Mouse (Mus musculus) midbrain, postnatal 0 days (tissue): ENCODE data around the gene Stk32c. TPM values are rescaled to one million over a fixed set of nuclear protein-coding genes. Genes with fewer than 3 reads are reported as not detected.

ENCODE experiments used
- ATAC-seq: fragments of 200-750 bp; cut with Nextera tagmentation; 2 replicates; pipeline ENCODE4 v1.8.0; 2017; ENCODE audit warnings: moderate number of reproducible peaks, mild to moderate bottlenecking, moderate TSS enrichment, moderate library complexity; ENCODE audit not compliant: low FRiP score
- DNase-seq: peaks from one replicate; pipeline ENCODE4 v3.0.0-alpha.2; 2015; ENCODE audit warnings: low spot score
- H3K27ac ChIP-seq: fragments of 300-500 bp; sonication (generic); 2 replicates; pipeline ENCODE4 v1.5.1; 2014; ENCODE audit warnings: low read depth, mild to moderate bottlenecking, low read length, mixed read lengths
- H3K27me3 ChIP-seq: fragments of 300-500 bp; sonication (generic); 2 replicates; pipeline ENCODE4 v1.6.1; 2014; ENCODE audit warnings: low read length, control low read depth, mixed read lengths; ENCODE audit not compliant: insufficient read depth
- H3K36me3 ChIP-seq: fragments of 300-500 bp; sonication (generic); 2 replicates; pipeline ENCODE4 v1.6.1; 2014; ENCODE audit warnings: low read length, control low read depth, mixed read lengths; ENCODE audit not compliant: insufficient read depth
- H3K4me1 ChIP-seq: fragments of 300-500 bp; sonication (generic); 2 replicates; pipeline ENCODE4 v1.6.1; 2014; ENCODE audit warnings: mild to moderate bottlenecking, control low read depth, antibody characterized with exemption, low read length, mixed read lengths; ENCODE audit not compliant: insufficient read depth
- H3K4me2 ChIP-seq: fragments of 300-500 bp; sonication (generic); 2 replicates; pipeline ENCODE4 v1.6.1; 2014; ENCODE audit warnings: low read depth, mild to moderate bottlenecking, low read length, mixed read lengths; ENCODE audit not compliant: poor library complexity, severe bottlenecking
- H3K4me3 ChIP-seq: fragments of 300-500 bp; sonication (generic); 2 replicates; pipeline ENCODE4 v1.5.1; 2014; ENCODE audit warnings: low read depth, mild to moderate bottlenecking, low read length, moderate library complexity
- H3K9ac ChIP-seq: fragments of 300-500 bp; sonication (generic); replicated peaks from 2 replicates; pipeline ENCODE4 v1.6.1; 2014; ENCODE audit warnings: mild to moderate bottlenecking, low read length, moderate library complexity, mixed read lengths; ENCODE audit not compliant: poor library complexity, severe bottlenecking
- H3K9me3 ChIP-seq: fragments of 300-500 bp; sonication (generic); 2 replicates; pipeline ENCODE4 v1.6.1; 2016; ENCODE audit warnings: low read length, control low read depth
- CTCF ChIP-seq: IDR thresholded peaks from 2 replicates; pipeline ENCODE4 v1.5.1; 2016; ENCODE audit warnings: antibody characterized with exemption, mild to moderate bottlenecking
- WGBS: fragments of 180-500 bp; shearing (Covaris S2); extraction: QIAGEN DNeasy Blood & Tissue Kit; methylation state at CpG from one replicate; pipeline ENCODE4 v1.1.7; 2014; 5-methylcytosine and 5-hydroxymethylcytosine counted together
- polyA plus RNA-seq: library from polyadenylated mRNA; unstranded; fragments of >200 nt; fragmentation: Nextera tagmentation; extraction: Ambion mirVana; gene quantifications from 2 replicates; pipeline ENCODE4 v1.2.1, GENCODE M21; 2015
- total RNA-seq: library from RNA; depleted of rRNA; stranded (reverse); fragments of >200 nt; gene quantifications from 2 replicates; pipeline ENCODE4 v1.2.3, GENCODE M21; 2014

Gene Stk32c
- total and polyA plus RNA-seq, 2 experiments from 2014 or later = 2.4 to 35.6 TPM

- Histone ChIP-seq H3K4me1 (no peaks in the 10 kb centered on the region), H3K36me3 (no peaks in the 10 kb centered on the region), H3K27me3 (no peaks in the 10 kb centered on the region), H3K27ac (no peak overlapping the region), H3K9ac (no peak overlapping the region), H3K9me3 (no peaks in the 10 kb centered on the region), H3K4me2 (no peak overlapping the region), H3K4me3 (no peak overlapping the region)
- whole genome bisulfite sequencing = 83% methylated on average over 9 of the region's 9 CpGs
- DNase-seq (no peak), ATAC-seq (no peak)
- no peak for TF ChIP-seq CTCF
These were observed 105.0 kb downstream of the Stk32c start for GRCm38 (mm10) chr7:139107908-139108650.

GRCm38 (mm10) chr7:139105705-139106104 is 107.4 kb downstream of the Stk32c start:
- H3K4me2 ChIP-seq = no peak overlapping the region
- no peak overlapping the region for H3K4me3 ChIP-seq
- H3K27ac ChIP-seq = no peak overlapping the region
- H3K9ac ChIP-seq = no peak overlapping the region
- no peak for TF ChIP-seq CTCF
- DNase-seq (peak; percentile 32), ATAC-seq (no peak)
- H3K9me3 ChIP-seq = no peaks in the 10 kb centered on the region
- H3K36me3 ChIP-seq = no peaks in the 10 kb centered on the region
- 78% methylated on average over 7 of the region's 7 CpGs for WGBS
- no peaks in the 10 kb centered on the region for H3K27me3 ChIP-seq
- H3K4me1 ChIP-seq = no peaks in the 10 kb centered on the region

GRCm38 (mm10) chr7:139105076-139105475 is 108.0 kb downstream of the Stk32c start:
- ATAC-seq = no peak

GRCm38 (mm10) chr7:139103960-139104381 is 109.1 kb downstream of the Stk32c start:
- 57% methylated on average over 10 of the region's 10 CpGs for WGBS
- Histone ChIP-seq H3K4me1 (no peaks in the 10 kb centered on the region), H3K36me3 (peaks cover 9% of the 10 kb centered on the region), H3K9ac (no peak overlapping the region), H3K9me3 (no peaks in the 10 kb centered on the region), H3K4me2 (no peak overlapping the region), H3K27ac (no peak overlapping the region), H3K27me3 (no peaks in the 10 kb centered on the region), H3K4me3 (no peak overlapping the region)
- ATAC-seq = no peak
- peak; percentile 51 for TF ChIP-seq CTCF
- DNase-seq = peak; percentile 36

More at GRCm38 (mm10) chr7:139105076-139105475, 108.0 kb downstream of the Stk32c start:
- 82% methylated on average over 5 of the region's 5 CpGs for WGBS
- Histone ChIP-seq H3K4me3 (no peak overlapping the region), H3K4me2 (no peak overlapping the region), H3K9me3 (no peaks in the 10 kb centered on the region), H3K27me3 (no peaks in the 10 kb centered on the region), H3K27ac (no peak overlapping the region), H3K9ac (no peak overlapping the region), H3K4me1 (no peaks in the 10 kb centered on the region), H3K36me3 (peaks cover 3% of the 10 kb centered on the region; the same call in 1 of the 2 replicates)
- TF ChIP-seq CTCF = no peak
- no peak for DNase-seq

GRCm38 (mm10) chr7:139101826-139102225 is 111.3 kb downstream of the Stk32c start:
- ATAC-seq = no peak
- H3K4me2 ChIP-seq = no peak overlapping the region
- DNase-seq = peak; percentile 54
- TF ChIP-seq CTCF = no peak
- peak overlapping the region; percentile 32 for H3K27ac ChIP-seq
- H3K9me3 ChIP-seq = no peaks in the 10 kb centered on the region
- H3K4me1 ChIP-seq = no peaks in the 10 kb centered on the region
- H3K9ac ChIP-seq = no peak overlapping the region
- no peak overlapping the region for H3K4me3 ChIP-seq
- peaks cover 24% of the 10 kb centered on the region for H3K36me3 ChIP-seq
- no peaks in the 10 kb centered on the region for H3K27me3 ChIP-seq
- WGBS = 67% methylated on average over 3 of the region's 3 CpGs

- peaks cover 29% of the 10 kb centered on the region for H3K36me3 ChIP-seq
- WGBS = 79% methylated on average over 10 of the region's 10 CpGs
- H3K4me1 ChIP-seq = no peaks in the 10 kb centered on the region
- H3K27ac ChIP-seq = no peak overlapping the region; the same call in 1 of the 2 replicates
- H3K9ac ChIP-seq = no peak overlapping the region
- H3K27me3 ChIP-seq = no peaks in the 10 kb centered on the region
- H3K9me3 ChIP-seq = no peaks in the 10 kb centered on the region
- H3K4me3 ChIP-seq = no peak overlapping the region
- H3K4me2 ChIP-seq = no peak overlapping the region
- ATAC-seq (no peak), DNase-seq (no peak)
- no peak for TF ChIP-seq CTCF
These were observed 111.8 kb downstream of the Stk32c start for GRCm38 (mm10) chr7:139101286-139101804.
